Mouse (Mus musculus): ENCODE measurements at regions not wholly inside any gene's neighbourhood (a gene's known extent, or its start where the extent isn't known, plus 50 kb on each side); places are given as distances from the start of the nearest gene placed in this dataset.

GRCm38 (mm10) chr9:41566496-41566895, 405.0 kb upstream of the Ubash3b start:
- DNase-seq (ENCODE audit: low spot score), result no peak

- peak; percentile 43 for DNase-seq (ENCODE audit: low spot score)
These were observed 404.3 kb upstream of the Ubash3b start for GRCm38 (mm10) chr9:41565784-41566183.

- no peak for DNase-seq (ENCODE audit: low spot score)
These were observed 401.9 kb upstream of the Ubash3b start for GRCm38 (mm10) chr9:41563376-41563775.

GRCm38 (mm10) chr9:41558456-41558855, 397.0 kb upstream of the Ubash3b start:
- no peak for DNase-seq (ENCODE audit: low spot score)

- no peak for DNase-seq (ENCODE audit: low spot score)
These were observed 395.4 kb upstream of the Ubash3b start for GRCm38 (mm10) chr9:41556888-41557287.

- no peak for DNase-seq (ENCODE audit: low spot score)
These were observed 384.3 kb upstream of the Ubash3b start for GRCm38 (mm10) chr9:41545776-41546175.

- no peak for DNase-seq (ENCODE audit: low spot score)
These were observed 381.0 kb upstream of the Ubash3b start for GRCm38 (mm10) chr9:41542511-41542910.

GRCm38 (mm10) chr9:41541327-41541726, 379.8 kb upstream of the Ubash3b start:
- DNase-seq (ENCODE audit: low spot score), result no peak

GRCm38 (mm10) chr9:41532786-41533185, 371.3 kb upstream of the Ubash3b start:
- no peak for DNase-seq (ENCODE audit: low spot score)

- DNase-seq (ENCODE audit: low spot score), result no peak
These were observed 370.8 kb upstream of the Ubash3b start for GRCm38 (mm10) chr9:41532290-41532689.

- DNase-seq (ENCODE audit: low spot score), result no peak
These were observed 370.1 kb upstream of the Ubash3b start for GRCm38 (mm10) chr9:41531596-41531995.

- DNase-seq (ENCODE audit: low spot score), result no peak
These were observed 364.6 kb upstream of the Ubash3b start for GRCm38 (mm10) chr9:41526126-41526525.

- no peak for DNase-seq (ENCODE audit: low spot score)
These were observed 364.0 kb upstream of the Ubash3b start for GRCm38 (mm10) chr9:41525534-41525933.

GRCm38 (mm10) chr9:41524591-41524990, 363.1 kb upstream of the Ubash3b start:
- no peak for DNase-seq (ENCODE audit: low spot score)

GRCm38 (mm10) chr9:41523969-41524368, 362.5 kb upstream of the Ubash3b start:
- DNase-seq (ENCODE audit: low spot score), result no peak

GRCm38 (mm10) chr9:41522302-41522701, 360.8 kb upstream of the Ubash3b start:
- no peak for DNase-seq (ENCODE audit: low spot score)

GRCm38 (mm10) chr9:41517787-41518186, 356.3 kb upstream of the Ubash3b start:
- DNase-seq (ENCODE audit: low spot score), result no peak

GRCm38 (mm10) chr9:41517053-41517696, 355.7 kb upstream of the Ubash3b start:
- no peak for DNase-seq (ENCODE audit: low spot score)

GRCm38 (mm10) chr9:41515192-41515591, 353.7 kb upstream of the Ubash3b start:
- no peak for DNase-seq (ENCODE audit: low spot score)

GRCm38 (mm10) chr9:41513701-41514100, 352.2 kb upstream of the Ubash3b start:
- no peak for DNase-seq (ENCODE audit: low spot score)

GRCm38 (mm10) chr9:41509597-41509996, 348.1 kb upstream of the Ubash3b start:
- DNase-seq (ENCODE audit: low spot score), result no peak

GRCm38 (mm10) chr9:41508746-41509145, 347.2 kb upstream of the Ubash3b start:
- DNase-seq (ENCODE audit: low spot score), result no peak

GRCm38 (mm10) chr9:41498326-41498725, 336.8 kb upstream of the Ubash3b start:
- DNase-seq (ENCODE audit: low spot score), result no peak

GRCm38 (mm10) chr9:41490112-41490511, 328.6 kb upstream of the Ubash3b start:
- no peak for DNase-seq (ENCODE audit: low spot score)

Data from retina, embryonic 14.5 days (tissue).